Mouse (Mus musculus) ES-E14 (cell line): ENCODE results near the gene Itga1.

Experiments used
- CHD2 ChIP-seq: IDR thresholded peaks from 2 replicates; pipeline ENCODE4 v1.6.1; 2014; ENCODE audit warnings: mild to moderate bottlenecking, low read depth, low read length, inconsistent platforms
- HCFC1 ChIP-seq: IDR thresholded peaks from 2 replicates; pipeline ENCODE4 v1.6.1; 2012; ENCODE audit warnings: low read length, inconsistent platforms, borderline replicate concordance; ENCODE audit not compliant: insufficient read depth
- MAFK ChIP-seq: IDR thresholded peaks from 2 replicates; pipeline ENCODE4 v1.6.1; 2014; ENCODE audit warnings: mild to moderate bottlenecking, low read depth, low read length, inconsistent platforms; ENCODE audit not compliant: insufficient read depth
- ZC3H11A ChIP-seq: IDR thresholded peaks from 2 replicates; pipeline ENCODE4 v1.6.1; 2012; ENCODE audit warnings: low read depth, mild to moderate bottlenecking, inconsistent platforms, low read length, borderline replicate concordance
- ZNF384 ChIP-seq: IDR thresholded peaks from 2 replicates; pipeline ENCODE4 v1.6.1; 2012; ENCODE audit warnings: low read depth, low read length, inconsistent platforms

- TF ChIP-seq CHD2 = no peak
- no peak for TF ChIP-seq MAFK
- no peak for TF ChIP-seq HCFC1
- no peak for TF ChIP-seq ZC3H11A
- TF ChIP-seq ZNF384 = no peak
Observed at GRCm38 (mm10) chr13:115072386-115072785, 29.4 kb downstream of the Itga1 start.
